8 mouse cellular contexts compared by ENCODE assay signal in the genomic region with DNA sequence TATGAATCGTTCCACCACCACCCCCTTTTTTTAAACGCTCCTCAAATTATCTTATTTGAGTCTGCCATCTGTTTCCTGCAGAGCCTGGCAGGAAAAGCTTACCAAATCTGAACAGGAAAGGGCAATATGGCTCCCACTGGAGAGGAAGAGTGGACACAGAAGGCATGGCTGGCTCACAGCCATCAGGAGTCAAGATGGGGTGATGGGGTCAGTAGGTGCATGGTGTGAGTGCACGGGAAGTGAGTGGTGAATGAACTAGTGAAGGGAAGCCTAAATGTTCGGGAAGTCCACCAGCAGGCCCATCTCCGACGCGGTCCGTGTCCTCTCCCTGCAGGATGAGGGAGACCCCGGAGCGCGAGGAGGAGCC. TPM values are rescaled to one million over a fixed set of nuclear protein-coding genes. Genes with fewer than 3 reads are reported as not detected.
A peak's percentile ranks its signal among the peaks of the same experiment; 100 is the strongest.
DNase-seq lines count a peak whose midpoint lies in the region; ATAC-seq and TF ChIP-seq lines count a peak whose summit lies in the region.

No protein-coding gene starts in this region.

- no peak overlapping the region for H3K27ac ChIP-seq in brown adipose tissue, adult 24 weeks (replicated peaks; ENCODE audit: low read depth, low read length)
- peak overlapping the region; percentile 89 for H3K27ac ChIP-seq in forebrain, embryonic 16.5 days (ENCODE audit: low read length)
- H3K27ac ChIP-seq in intestine, postnatal 0 days (ENCODE audit: low read depth, low read length) = peak overlapping the region; percentile 86
- peak overlapping the region; percentile 91 for H3K27ac ChIP-seq in liver, postnatal 0 days (ENCODE audit: low read depth)
- peak overlapping the region; percentile 92 for H3K27ac ChIP-seq in neural tube, embryonic 14.5 days (ENCODE audit: low read depth, low read length)

- intact Hi-C loops in gastrocnemius, postnatal 14 days (cut with DNase I; ENCODE audit: low total_unique reads) = no loop called here

- TF ChIP-seq EP300 in liver, postnatal 0 days (IDR thresholded peaks at IDR 0.05; ENCODE audit: low read depth) = no peak; the same call in 1 of the 2 replicates

- no peaks in the 10 kb centered on the region; the same call in 1 of the 2 replicates for H3K4me1 ChIP-seq in brown adipose tissue, adult 24 weeks (ENCODE audit: control insufficient read depth, insufficient read depth, insufficient read length, low read length)
- H3K4me1 ChIP-seq in forebrain, embryonic 16.5 days (replicated peaks; ENCODE audit: control insufficient read depth, insufficient read depth, low read length) = peaks cover 35% of the 10 kb centered on the region
- H3K4me1 ChIP-seq in intestine, postnatal 0 days (replicated peaks; ENCODE audit: control insufficient read depth, insufficient read depth, low read length) = peaks cover under 1% of the 10 kb centered on the region; the same call in 1 of the 2 replicates
- peaks cover 18% of the 10 kb centered on the region for H3K4me1 ChIP-seq in liver, postnatal 0 days (ENCODE audit: insufficient read depth)
- H3K4me1 ChIP-seq in neural tube, embryonic 14.5 days (ENCODE audit: control insufficient read depth, insufficient read depth, low read length) = peaks cover 38% of the 10 kb centered on the region

- peaks cover 5% of the 10 kb centered on the region for H3K36me3 ChIP-seq in forebrain, embryonic 16.5 days (ENCODE audit: control insufficient read depth, insufficient read depth)
- 0 out of 2 replicates have a peak, but pooled peaks cover 2% of the 10 kb centered on the region for H3K36me3 ChIP-seq in intestine, postnatal 0 days (ENCODE audit: control insufficient read depth, insufficient read depth)
- peaks cover 4% of the 10 kb centered on the region for H3K36me3 ChIP-seq in liver, postnatal 0 days (replicated peaks; ENCODE audit: insufficient read depth, low read length)
- peaks cover 4% of the 10 kb centered on the region; the same call in 1 of the 2 replicates for H3K36me3 ChIP-seq in neural tube, embryonic 14.5 days (ENCODE audit: control insufficient read depth, insufficient read depth, low read length)

- no peaks in the 10 kb centered on the region for H3K27me3 ChIP-seq in forebrain, embryonic 16.5 days (replicated peaks; ENCODE audit: control insufficient read depth, insufficient read depth, low read length)
- no peaks in the 10 kb centered on the region for H3K27me3 ChIP-seq in intestine, postnatal 0 days (replicated peaks; ENCODE audit: control insufficient read depth, insufficient read depth, low read length)
- H3K27me3 ChIP-seq in liver, postnatal 0 days (ENCODE audit: insufficient read depth, low read length) = peaks cover 18% of the 10 kb centered on the region
- no peaks in the 10 kb centered on the region for H3K27me3 ChIP-seq in neural tube, embryonic 14.5 days (ENCODE audit: control insufficient read depth, insufficient read depth, low read length)

- H3K4me2 ChIP-seq in forebrain, embryonic 16.5 days (ENCODE audit: low read length) = peak overlapping the region; percentile 53
- H3K4me2 ChIP-seq in intestine, postnatal 0 days (replicated peaks; ENCODE audit: low read depth) = peak overlapping the region; percentile 84
- H3K4me2 ChIP-seq in liver, postnatal 0 days (ENCODE audit: low read depth, low read length) = peak overlapping the region; percentile 78
- peak overlapping the region; percentile 72 for H3K4me2 ChIP-seq in neural tube, embryonic 14.5 days (ENCODE audit: low read depth, low read length)

- H3K9me3 ChIP-seq in forebrain, embryonic 16.5 days (ENCODE audit: control insufficient read depth, low read length) = no peaks in the 10 kb centered on the region
- no peaks in the 10 kb centered on the region for H3K9me3 ChIP-seq in intestine, postnatal 0 days (ENCODE audit: control insufficient read depth)
- H3K9me3 ChIP-seq in liver, postnatal 0 days (ENCODE audit: low read length) = no peaks in the 10 kb centered on the region
- no peaks in the 10 kb centered on the region for H3K9me3 ChIP-seq in neural tube, embryonic 14.5 days (ENCODE audit: control insufficient read depth, low read length)

- peak overlapping the region; percentile 78 for H3K9ac ChIP-seq in forebrain, embryonic 16.5 days (replicated peaks; ENCODE audit: low read depth, low read length)
- peak overlapping the region; percentile 64 for H3K9ac ChIP-seq in intestine, postnatal 0 days (ENCODE audit: low read depth, low read length)
- peak overlapping the region; percentile 58 for H3K9ac ChIP-seq in liver, postnatal 0 days (replicated peaks)
- peak overlapping the region; percentile 70 for H3K9ac ChIP-seq in neural tube, embryonic 14.5 days (replicated peaks; ENCODE audit: low read depth, low read length)

- peak overlapping the region; percentile 59 for H3K4me3 ChIP-seq in brown adipose tissue, adult 24 weeks (ENCODE audit: insufficient read depth, low read depth, low read length)
- peak overlapping the region; percentile 52 for H3K4me3 ChIP-seq in forebrain, embryonic 16.5 days (replicated peaks; ENCODE audit: low read length)
- H3K4me3 ChIP-seq in intestine, postnatal 0 days (ENCODE audit: low read depth, low read length) = peak overlapping the region; percentile 45
- H3K4me3 ChIP-seq in liver, postnatal 0 days (ENCODE audit: low read depth, low read length) = peak overlapping the region; percentile 42
- peak overlapping the region; percentile 46 for H3K4me3 ChIP-seq in neural tube, embryonic 14.5 days (ENCODE audit: low read depth, low read length)

- 21% methylated on average over 11 of the region's 11 CpGs for WGBS in forebrain, embryonic 16.5 days
- 29% methylated on average over 10 of the region's 11 CpGs for WGBS in intestine, postnatal 0 days
- WGBS in liver, postnatal 0 days (ENCODE audit: insufficient replicate concordance) = 9% methylated on average over 11 of the region's 11 CpGs
- WGBS in neural tube, embryonic 14.5 days = 15% methylated on average over 9 of the region's 11 CpGs

- no peak for TF ChIP-seq CTCF in intestine, postnatal 0 days (IDR thresholded peaks at IDR 0.05; ENCODE audit: low read depth)
- TF ChIP-seq CTCF in liver, postnatal 0 days (IDR thresholded peaks at IDR 0.05; ENCODE audit: low read depth) = no peak

- DNase-seq in gastrocnemius, postnatal 14 days = peak; percentile 47
- DNase-seq in gastrocnemius, adult 8-10 months (ENCODE audit: low spot score in 2 of 2) = no peak
- peak; percentile 56 for DNase-seq in liver, postnatal 0 days
- DNase-seq in thymus, postnatal 25 days = no peak

- no peak for ATAC-seq in forebrain, embryonic 16.5 days
- no peak; the same call in 1 of the 2 replicates for ATAC-seq in intestine, postnatal 0 days
- ATAC-seq in liver, postnatal 0 days = peak; percentile 45
- ATAC-seq in neural tube, embryonic 14.5 days (ENCODE audit: low read depth) = no peak

RNA-seq across cellular contexts. Expression of a gene that starts 2.1 kb away (rescaled TPM):
- under 1 TPM in 1 of 2 experiments, not detected in 1; 0.38 TPM for total RNA-seq in gastrocnemius, postnatal 14 days (2021)
- not detected for total RNA-seq in gastrocnemius, adult 8-10 months (2022)
- not detected in 2 replicates for polyA plus RNA-seq in brown adipose tissue, adult 24 weeks (2012; ENCODE audit: insufficient read depth, insufficient read length, missing spikeins)
- polyA plus RNA-seq in forebrain, embryonic 16.5 days (2015; fragmentation: Nextera tagmentation; extraction: Ambion mirVana) = 3.8 and 4.0 TPM in 2 replicates
- polyA plus RNA-seq in intestine, postnatal 0 days (2015; fragmentation: Nextera tagmentation; extraction: Ambion mirVana) = 0.76 and 1.1 TPM in 2 replicates
- 0.35 and 0.37 TPM in 2 replicates for polyA plus RNA-seq in liver, postnatal 0 days (2015; fragmentation: Nextera tagmentation; extraction: Ambion mirVana)
- 2.4 and 4.8 TPM in 2 replicates for polyA plus RNA-seq in neural tube, embryonic 14.5 days (2014; fragmentation: Nextera tagmentation; extraction: Ambion mirVana)

RNA-seq across cellular contexts. Expression of a gene that starts 15.6 kb away (rescaled TPM):
- total RNA-seq in gastrocnemius, postnatal 14 days (2021) = 100 to 1,000 TPM; 262 to 278 TPM
- total RNA-seq in gastrocnemius, adult 8-10 months (2022) = 100 to 1,000 TPM; 272 to 331 (median 278) TPM
- 458 and 609 TPM in 2 replicates for polyA plus RNA-seq in brown adipose tissue, adult 24 weeks (2012; ENCODE audit: insufficient read depth, insufficient read length, missing spikeins)
- polyA plus RNA-seq in forebrain, embryonic 16.5 days (2015; fragmentation: Nextera tagmentation; extraction: Ambion mirVana) = 503 and 525 TPM in 2 replicates
- polyA plus RNA-seq in intestine, postnatal 0 days (2015; fragmentation: Nextera tagmentation; extraction: Ambion mirVana) = 531 and 541 TPM in 2 replicates
- 472 TPM in 2 replicates for polyA plus RNA-seq in liver, postnatal 0 days (2015; fragmentation: Nextera tagmentation; extraction: Ambion mirVana)
- polyA plus RNA-seq in neural tube, embryonic 14.5 days (2014; fragmentation: Nextera tagmentation; extraction: Ambion mirVana) = 408 and 464 TPM in 2 replicates

Comparison
In these comparisons a context has a peak if more than half of its experiments do, and no peak if none do; other contexts are left out.
1. DNase-seq: peak in gastrocnemius, postnatal 14 days (single experiment) and liver, postnatal 0 days (single experiment); none in gastrocnemius, adult 8-10 months (0 of 2) and thymus, postnatal 25 days (single experiment).
2. Peak in every context shown above with its lines, with median percentiles within 50 percentile points of each other: H3K4me3 ChIP-seq, H3K4me2 ChIP-seq and H3K9ac ChIP-seq.